Mouse (Mus musculus) brain, embryonic 14.5 days (tissue): Measurements from ENCODE around the gene Fam20c.

ENCODE experiments used
- CTCF ChIP-seq: fragments of 200-500 bp; IDR thresholded peaks from 2 replicates; pipeline ENCODE4 v1.5.1; 2012; ENCODE audit warnings: inconsistent platforms, mild to moderate bottlenecking, moderate library complexity, borderline replicate concordance; ENCODE audit not compliant: insufficient read depth, insufficient read length; ENCODE audit errors: extremely low read depth
- POLR2A ChIP-seq: fragments of 200-500 bp; IDR thresholded peaks from 2 replicates; pipeline ENCODE4 v1.6.1; 2012; ENCODE audit warnings: mild to moderate bottlenecking, inconsistent platforms, borderline replicate concordance; ENCODE audit not compliant: poor library complexity, insufficient read depth, insufficient read length, severe bottlenecking; ENCODE audit errors: extremely low read depth

GRCm38 (mm10) chr5:138762361-138762760 is 8.0 kb downstream of the Fam20c start:
- TF ChIP-seq CTCF = no peak
- no peak for TF ChIP-seq POLR2A
